Mouse (Mus musculus): ENCODE measurements around the gene Crygb.

Gene Crygb

DNA sequence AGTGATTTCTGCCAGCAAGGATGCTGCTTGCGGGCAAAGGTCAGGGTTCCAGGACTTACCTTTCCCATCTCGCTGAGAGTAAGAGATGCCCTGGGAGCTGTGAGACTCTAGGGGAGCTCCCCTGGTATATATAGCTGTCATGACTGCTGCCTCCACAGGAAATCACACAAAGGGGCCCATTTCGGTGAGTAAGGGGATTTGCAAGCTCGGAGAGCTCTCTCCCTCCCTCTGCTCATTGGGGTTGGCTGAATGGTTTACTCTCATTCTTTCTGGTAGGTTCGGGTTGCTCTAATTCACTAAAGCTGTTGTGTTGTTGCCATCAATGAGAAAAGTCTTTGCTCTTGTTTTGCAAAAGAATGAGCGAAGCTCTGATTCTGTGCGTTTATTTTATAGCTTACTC lies at the start of gene Crygb:
Gene Crygb, minus strand, starts transcription at position 101 of the 400 bp plus-strand sequence.
- DNase-seq, result no peak

DNA sequence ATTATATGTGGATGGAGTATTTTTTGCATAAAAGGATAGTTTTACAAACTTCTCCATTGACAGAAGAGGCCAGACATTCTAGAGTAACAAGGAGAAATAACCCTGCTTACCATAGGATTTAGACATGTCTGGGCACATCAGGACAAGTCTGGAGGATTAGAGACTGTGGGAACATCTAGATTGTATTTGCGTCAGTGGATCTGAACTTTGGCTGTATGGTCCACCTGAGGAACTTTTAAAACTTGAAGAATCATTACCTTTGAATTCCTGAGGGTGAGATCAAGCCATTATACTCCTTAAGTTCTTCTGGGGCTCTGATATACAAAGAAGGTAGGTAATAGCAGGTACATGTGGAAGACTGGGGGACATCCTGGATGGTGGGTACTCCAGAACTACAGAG lies 49.6 kb upstream of the Crygb start:
- DNase-seq, result no peak

DNA sequence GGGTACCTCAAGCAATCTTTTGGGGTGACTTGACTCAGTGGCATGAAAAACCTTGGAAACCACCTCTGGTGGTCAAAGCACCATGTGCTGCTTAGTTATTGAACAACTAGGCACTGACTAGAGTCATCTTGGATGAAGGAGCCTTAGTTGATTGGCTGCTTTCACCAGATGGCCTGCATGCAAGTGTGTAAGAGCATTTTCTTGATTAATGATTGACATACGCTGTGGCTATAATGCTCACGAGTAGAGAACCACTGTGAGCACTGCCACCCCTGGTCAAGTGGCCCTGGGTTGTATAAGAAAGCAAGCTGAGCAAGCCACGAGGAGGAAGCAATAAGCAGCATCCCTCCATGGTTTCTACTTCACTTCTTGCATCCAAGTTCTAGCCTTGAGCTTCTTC lies 48.1 kb upstream of the Crygb start:
- DNase-seq, result no peak

DNA sequence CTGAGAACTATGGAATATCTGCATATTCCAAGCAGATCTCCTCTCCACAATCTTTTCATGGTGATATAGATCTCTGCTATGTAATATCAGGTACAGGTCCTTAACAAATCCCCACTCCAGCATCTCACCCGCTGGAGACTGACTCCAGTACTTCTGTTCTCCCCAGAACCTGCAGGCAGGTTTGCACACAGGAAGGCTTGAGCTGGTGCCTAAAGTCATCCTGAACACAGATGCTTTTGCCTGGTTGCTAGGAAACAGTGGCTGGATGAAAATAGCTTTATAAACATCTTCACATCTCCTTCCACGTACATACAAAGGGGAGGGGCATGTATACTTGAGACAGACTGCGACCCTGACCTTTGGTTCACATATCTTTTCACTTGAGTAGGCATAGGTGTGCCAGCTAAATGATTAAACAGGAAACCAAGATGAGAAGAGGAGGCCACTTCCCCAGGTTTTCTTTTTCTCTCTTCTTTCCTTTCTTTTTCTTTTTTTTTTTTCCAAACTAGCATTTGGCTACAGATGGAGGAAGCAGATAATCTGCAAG lies 47.6 kb upstream of the Crygb start:
- no peak for DNase-seq

DNA sequence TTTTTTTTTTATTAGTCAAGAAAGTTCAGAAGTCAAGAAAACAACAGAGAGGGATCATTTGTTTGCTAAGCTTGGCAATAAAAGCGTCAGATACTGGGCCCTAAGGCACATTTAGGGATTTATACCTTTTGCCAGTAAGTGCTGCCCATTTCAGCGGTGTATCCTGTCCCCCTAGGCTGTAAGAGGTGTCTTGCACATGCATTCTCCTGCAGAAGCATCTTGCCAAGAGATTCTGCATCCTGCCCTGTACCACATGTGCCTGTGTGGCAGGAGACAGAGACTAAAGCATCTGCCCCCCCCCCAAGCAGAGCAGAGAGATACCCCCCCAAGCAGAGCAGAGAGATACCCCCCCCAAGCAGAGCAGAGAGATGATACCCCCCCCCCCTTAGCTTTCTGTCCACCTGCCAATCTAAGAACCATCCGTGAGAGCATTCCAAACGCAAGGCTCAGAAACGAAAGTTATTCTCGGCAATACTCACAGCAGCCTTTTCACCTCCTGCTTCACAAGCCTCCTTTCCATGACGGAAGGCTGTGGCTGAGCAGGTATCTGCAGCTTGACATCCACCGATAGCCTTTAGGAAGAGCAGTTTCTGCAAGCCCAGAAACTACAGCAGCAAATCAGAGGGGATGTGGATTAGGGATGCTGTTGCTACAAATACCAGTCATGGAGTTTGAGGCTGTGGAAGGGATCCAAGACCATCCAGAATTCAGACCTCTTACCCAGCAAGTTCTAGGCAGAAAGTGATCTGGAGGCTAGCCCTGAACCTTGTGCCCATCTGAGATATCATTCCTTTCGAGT lies 40.7 kb upstream of the Crygb start, which contains the start of gene D630023F18Rik:
Gene D630023F18Rik, minus strand, starts transcription at position 641 of the 799 bp plus-strand sequence.
- DNase-seq, result no peak

DNA sequence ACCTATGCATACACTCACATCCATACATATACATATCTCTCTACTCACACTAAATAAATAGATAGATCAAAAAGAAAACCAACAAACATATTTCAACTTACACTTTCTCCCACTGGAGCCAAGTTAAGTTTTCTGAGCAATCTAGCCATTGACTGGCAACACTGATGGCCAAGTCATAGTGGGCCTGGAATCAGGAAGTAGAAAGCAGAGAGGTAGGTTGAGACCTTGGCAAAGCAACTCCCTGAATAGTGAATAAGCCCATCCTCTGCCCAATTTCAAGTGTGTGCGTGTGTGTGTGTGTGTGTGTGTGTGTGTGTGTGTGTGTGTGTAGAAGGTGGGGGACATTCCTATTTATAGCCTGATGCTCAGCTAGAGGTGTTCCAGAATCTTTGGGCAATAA lies 37.4 kb upstream of the Crygb start, which contains the start of gene Gm28845:
Gene Gm28845, minus strand, starts transcription at position 121 of the 400 bp plus-strand sequence.
- DNase-seq, result no peak

DNA sequence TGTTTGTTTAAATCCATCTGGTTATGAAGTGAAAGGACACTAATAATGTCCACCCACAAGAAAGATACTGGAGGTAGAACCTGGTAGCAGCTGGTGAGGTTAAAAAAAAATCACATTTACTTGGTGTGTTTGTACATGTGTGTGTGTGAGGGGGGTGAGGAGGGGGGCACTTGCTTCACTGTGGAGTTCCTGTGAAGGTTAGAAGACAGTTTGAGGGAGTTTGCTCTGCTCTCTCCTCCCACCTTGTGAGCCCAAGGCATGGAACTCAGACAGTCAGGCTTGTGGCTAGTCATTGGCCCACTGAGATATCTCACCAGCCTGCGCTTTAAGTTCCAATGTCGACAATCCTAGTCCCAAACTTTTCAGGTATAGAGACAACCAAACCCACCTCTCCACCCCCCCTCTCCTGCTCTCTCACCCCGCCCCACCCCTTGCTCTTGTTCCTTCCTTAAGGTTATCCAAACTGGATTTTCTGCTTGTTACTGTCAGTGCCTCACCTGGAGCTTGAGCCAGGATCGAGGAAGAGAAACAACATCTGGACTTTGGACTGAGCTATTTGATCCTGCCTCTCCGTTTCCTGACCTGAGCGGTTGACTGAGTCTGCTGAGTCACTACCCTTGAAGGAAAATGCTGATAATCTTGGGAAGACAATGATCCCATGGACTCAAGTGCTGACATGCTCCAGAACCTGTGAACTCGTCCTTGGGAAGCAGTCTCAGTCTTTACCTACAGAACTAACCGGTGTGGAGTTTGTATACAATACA lies 36.2 kb upstream of the Crygb start:
- no peak for DNase-seq

DNA sequence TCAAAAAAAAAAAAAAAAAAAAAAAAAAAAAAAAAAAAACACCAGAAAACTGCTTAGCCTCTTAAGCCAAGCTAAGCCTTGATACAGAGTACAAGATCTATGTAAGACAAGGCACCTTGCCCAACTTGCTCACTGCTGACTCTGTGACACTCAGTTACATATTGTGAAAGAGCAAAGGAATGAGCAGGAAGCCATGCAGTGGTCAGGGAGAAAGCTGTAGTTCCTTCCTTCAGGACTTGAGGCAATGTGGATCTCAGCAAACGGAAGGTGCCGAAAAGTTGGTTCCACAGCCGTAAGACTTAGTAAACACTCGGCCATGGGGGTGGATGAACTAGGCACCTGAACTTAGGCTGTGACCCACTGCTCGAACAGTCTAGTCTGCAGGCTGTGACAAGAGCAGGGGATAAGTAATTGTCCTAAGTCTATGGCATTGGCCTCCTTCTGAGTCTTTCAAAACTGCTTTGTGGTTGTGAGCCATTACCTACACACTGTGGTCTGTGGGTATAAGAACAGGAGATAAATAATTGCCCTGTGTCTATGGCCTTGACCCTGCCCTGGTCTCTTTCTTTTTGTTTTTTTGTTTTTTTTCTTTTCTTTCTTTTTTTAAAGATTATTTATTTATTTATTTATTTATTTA lies 31.6 kb upstream of the Crygb start:
- DNase-seq, result no peak

DNA sequence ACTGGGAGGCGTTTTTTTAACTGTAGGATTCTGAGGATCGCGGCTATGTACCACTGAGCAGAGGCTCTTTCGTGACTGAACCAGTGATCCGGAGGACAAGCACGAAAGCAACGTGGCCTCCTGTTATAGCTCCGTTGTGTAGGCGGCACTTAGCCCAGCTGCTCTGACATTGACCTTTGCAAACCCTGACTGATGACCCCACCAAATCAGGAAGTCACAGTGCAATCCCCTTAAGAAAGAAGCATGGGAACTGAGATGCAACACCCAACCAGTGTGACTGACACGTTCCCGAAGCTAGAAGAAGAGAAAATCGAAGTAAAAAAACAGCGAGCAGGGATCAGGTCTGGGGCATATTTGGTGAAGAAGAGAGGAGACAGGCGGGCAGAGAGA lies 30.7 kb upstream of the Crygb start:
- DNase-seq, result no peak

DNA sequence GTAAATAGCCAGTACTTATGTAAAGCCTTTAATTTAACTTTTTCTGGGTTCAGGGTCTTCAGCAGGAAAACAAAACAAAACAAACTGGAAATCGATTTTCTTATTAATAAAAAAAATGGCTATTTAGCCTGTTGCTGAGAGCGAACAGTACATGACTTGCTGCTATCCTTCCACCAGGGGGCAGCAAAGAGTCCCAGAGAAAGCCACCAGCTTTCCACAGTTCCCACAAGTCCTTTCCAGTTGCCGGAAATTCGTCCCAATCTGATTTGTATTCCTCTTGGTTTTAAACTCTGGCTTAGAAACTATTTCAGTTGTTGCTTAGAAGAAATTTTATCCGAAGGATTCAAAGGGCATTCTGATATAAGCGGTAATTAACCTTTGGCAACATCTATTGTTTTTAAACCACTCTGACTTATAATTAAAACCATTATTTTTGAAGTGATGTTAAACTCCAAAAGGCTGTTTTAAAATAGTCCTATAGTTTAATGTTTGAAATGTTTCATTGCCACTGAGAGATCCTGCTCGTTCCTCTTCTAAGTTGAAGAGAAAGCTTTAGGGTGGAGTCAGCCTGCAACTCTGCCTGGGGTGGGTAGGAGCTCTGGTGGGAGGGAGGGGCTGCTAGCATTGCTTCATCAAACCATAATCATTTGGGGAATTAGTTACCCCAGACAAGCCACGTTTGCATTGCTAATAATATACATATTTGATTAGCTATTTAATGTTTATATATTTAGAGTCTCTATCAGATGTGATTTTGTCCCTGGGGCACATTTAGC lies 30.1 kb upstream of the Crygb start:
- DNase-seq, result peak; percentile 69

DNA sequence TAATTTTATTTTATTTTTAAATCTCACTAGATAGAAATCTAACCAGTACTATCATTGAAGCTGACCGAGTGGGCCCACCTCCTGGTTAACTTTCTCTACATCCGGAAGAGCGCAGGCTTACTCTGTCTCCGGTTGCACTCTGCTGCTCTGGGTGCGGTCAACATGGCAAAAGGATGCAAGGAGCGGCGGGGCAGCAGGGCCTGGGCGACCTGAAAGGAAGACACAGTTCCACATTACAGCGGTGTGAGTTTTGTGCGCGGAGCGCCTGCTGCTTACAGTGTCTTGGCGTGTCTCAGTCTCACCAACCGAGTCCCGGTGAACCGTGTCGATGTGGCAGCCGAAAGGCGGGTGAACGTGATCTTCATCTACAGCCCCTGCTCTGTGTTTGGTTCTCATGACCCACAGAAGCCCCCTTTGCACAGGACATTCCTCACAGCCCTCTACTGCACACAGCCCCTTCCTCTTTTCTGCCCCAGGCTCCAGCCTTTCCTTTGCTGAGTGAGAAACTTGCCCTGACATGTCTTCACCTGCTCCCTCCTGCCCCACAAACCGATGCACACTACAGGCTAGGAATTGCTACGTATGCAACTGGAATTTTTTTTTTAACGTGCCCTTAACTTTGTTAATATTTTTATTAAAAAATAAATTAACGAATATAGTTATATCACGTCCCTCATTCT lies 27.8 kb upstream of the Crygb start:
- DNase-seq, result no peak

DNA sequence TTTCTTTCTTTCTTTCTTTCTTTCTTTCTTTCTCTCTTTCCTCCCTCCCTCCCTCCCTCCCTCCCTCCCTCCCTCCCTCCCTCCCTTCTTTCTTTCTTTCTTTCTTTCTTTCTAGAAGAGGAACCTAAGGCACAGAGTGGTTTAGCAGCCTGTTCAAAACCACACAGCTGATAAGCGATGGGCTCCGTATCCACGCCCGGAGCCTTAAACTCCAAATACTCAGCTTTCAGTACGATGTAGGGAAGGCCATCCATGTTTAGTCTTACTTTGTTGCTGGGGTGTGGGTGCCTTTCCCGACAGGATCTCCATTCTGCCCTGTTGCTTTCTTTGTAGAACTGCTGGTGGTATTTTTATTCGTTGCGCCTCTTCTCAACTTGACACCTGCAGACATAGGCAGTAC lies 27.1 kb upstream of the Crygb start:
- no peak for DNase-seq

DNA sequence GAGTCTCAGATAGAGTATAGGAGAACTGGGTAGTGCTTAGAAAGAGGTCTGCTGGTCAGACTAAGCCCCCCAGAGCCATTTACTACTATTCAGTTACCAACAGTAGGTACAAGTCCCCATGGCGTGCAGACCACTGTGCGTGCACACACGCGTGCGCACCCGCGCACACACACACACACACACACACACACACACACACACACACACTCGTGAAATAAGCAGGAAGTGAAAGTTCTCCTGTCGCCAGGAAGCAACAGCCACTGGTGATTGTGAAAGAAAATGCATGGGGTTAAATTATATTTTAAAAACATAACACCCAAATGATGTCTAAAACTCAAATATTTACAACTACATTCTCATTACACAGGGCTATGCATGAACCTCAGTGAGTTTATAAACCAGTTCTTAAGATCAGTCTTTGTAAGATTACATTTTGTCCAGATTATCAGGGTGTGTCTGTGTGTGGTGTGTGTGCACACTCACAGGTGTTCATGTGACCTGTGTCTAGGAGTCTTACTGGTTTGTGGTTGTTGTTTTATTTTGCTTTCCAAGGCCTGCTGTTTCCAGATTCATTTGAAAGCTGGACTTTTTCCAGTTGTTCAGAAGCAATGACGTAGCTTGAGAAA lies 25.7 kb upstream of the Crygb start:
- no peak for DNase-seq

DNA sequence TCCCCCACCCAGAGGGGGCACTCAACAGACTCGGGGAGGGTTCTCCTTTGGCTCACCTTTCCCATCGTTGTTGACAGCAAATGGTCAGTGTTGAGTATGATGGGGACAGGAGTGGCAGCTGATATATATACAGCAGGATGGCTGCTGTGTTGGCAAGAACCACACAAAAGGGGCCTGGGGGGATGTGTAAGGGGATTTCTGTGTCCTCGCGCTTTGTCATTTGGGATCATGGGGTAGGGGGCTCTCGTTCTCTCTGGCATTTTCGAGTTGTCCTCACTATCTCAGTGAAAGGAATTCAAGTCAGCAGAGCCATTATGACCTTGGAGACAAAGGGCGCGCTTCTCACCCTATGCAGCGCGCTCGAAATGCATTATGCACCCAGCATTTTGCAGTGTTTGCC lies 21.2 kb upstream of the Crygb start, which contains the start of gene Cryga:
Gene Cryga, minus strand, starts transcription at position 101 of the 400 bp plus-strand sequence.
- DNase-seq, result no peak

DNA sequence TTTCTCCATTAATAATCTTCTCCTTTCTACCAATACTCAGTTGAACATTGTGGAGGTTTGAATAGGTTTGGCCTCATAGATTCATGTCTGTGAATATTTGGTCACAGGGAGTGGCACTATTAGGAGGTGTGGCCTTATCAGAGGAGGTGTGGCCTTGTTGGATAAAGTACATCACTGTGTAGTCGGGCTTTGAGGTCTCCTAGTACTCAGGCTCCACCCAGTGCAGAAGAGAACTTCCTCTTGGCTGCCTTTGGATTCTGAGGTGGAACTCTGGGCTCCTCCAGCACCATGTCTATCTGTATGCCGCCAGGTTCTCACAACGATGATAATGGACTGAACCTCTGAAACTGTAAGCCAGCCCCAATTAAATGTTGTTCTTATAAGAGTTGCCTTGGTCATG lies 14.9 kb upstream of the Crygb start:
- no peak for DNase-seq

DNA sequence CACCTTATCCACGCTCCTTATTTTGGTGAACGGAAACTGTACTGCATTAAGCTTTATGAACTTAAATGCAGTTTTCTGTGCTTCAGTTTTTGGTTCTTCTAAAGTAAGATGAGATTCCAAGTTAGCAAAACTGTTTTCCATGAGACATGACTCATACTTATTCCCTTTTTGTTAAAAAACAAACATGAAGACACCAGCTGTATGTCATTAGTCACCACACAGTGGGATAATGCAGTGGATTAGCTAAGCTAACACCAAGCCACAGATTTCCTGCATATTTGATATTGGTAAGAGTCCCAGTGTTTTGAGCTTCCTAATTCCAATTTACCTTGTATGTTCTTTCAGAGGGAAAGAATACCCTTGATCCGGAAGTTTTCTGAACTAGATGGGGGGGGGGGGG lies 9.5 kb upstream of the Crygb start:
- no peak for DNase-seq

DNA sequence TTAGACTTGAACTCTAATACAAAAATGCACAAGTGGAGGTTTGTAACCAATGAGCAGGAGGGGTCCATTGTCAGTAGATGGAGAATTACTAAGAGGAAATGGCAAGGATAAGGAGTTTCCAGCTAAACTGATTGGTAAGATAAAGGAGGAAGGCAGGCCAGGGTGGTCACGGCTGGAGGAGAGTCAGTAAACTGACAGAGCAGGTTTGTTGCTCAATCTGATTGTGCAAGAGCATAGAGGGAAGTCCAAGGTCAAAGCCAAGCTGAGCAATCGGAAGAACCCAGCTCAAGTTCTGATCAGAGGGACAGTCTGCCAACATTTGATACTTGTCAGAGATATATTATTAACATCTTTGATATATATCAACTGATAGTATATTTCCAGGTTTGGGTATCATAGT lies 8.3 kb upstream of the Crygb start:
- DNase-seq, result no peak

DNA sequence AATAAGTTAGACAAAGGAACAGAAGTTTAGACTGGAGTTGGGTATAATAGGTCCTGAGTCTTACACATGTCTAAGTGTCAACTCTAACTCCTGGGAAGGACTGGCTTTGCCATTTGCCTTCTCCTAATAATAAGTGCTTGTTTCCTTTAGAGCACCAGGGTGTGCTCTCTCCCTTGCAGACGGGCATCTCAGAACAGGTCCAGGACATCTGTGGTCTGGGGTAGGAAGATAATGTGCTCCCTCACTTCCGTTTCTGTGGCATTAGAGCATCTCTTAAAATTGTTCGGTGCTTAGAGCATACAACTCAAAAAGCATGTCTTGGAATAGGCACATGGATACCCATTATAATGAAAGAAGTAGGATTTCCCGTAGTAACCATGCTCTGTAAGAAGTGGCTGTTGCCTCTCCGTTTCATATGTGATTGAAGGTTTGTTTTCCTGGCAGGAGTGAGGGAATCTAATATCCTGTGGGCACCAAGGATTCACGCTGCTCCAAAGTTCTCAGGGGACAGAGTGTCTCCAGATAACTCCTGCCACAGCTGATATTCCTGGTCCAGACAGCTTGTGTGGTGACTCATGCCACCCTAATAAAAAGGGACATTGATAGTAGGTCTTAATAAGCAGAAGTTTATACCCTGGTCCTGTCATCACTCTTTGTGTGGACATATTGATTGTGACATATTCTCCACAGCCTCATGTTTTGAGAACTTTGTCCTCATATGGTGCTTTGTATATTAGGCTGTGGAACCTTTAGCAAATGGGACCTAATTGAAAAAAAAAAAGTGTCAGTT lies 6.7 kb upstream of the Crygb start:
- DNase-seq, result no peak

DNA sequence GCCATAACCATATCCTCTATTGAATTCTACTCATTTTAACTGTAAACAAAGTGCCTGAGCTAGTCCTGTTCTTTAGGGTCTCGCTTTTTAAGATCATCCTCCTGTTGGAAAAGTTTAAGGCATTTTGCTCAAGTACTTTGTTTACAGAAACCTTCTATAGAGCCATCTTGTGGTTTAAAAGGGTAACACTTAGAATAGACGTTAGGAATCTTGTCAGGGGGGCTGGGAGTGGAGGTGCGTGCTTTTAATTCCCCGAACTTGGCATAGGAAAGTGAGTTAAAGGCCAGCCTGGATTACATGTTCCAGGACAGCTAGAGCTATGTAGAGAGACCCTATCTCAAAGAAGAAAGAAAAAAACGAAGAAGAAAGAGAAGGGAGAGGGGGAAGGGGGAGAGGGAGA lies 6.5 kb downstream of the Crygb start:
- DNase-seq, result no peak

DNA sequence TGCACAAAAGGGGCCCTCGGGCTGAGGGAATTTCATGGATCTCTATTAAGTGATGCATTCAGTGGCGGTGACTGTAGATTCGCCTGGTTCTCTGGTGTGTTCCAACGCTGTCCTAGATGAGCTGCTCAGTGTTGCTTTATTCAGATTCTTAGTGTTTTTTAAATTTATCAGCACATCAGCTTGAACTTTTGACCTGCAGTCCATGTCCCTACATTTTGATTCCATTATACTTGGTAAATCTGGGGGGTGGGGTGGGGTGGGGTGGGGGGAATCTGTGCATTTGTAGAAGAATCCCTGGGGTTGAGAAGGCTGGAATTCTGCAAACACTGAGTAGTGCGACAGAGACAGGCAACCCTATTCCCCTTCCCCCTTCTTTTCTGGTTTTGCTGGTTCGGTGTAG lies 8.5 kb downstream of the Crygb start, which contains the start of gene Crygc:
Gene Crygc, minus strand, starts transcription at position 101 of the 400 bp plus-strand sequence.
- DNase-seq, result no peak
